Mouse (Mus musculus) heart, postnatal 14 days (tissue): ENCODE results near the gene Adgrd1. TPM values are rescaled to one million over a fixed set of nuclear protein-coding genes. Genes with fewer than 3 reads are reported as not detected.
A peak's percentile ranks its signal among the peaks of the same experiment; 100 is the strongest.

Experiments
- DNase-seq, 2 experiments: peaks; one replicate each; pipeline ENCODE4 v3.0.0; 2021 to 2022
- intact Hi-C: fragments of 180-260 bp; cut with DNase I; formaldehyde crosslinking; loops from one replicate; pipeline ENCODE4 v1.15.1; 2025
- total RNA-seq, 2 experiments: library from RNA; stranded (reverse); gene quantifications; 2 replicates each; pipeline ENCODE4 v1.2.3; 2021

Gene Adgrd1
- total RNA-seq, 2 experiments from 2014 or later, result 6.7 to 7.3 TPM

DNA sequence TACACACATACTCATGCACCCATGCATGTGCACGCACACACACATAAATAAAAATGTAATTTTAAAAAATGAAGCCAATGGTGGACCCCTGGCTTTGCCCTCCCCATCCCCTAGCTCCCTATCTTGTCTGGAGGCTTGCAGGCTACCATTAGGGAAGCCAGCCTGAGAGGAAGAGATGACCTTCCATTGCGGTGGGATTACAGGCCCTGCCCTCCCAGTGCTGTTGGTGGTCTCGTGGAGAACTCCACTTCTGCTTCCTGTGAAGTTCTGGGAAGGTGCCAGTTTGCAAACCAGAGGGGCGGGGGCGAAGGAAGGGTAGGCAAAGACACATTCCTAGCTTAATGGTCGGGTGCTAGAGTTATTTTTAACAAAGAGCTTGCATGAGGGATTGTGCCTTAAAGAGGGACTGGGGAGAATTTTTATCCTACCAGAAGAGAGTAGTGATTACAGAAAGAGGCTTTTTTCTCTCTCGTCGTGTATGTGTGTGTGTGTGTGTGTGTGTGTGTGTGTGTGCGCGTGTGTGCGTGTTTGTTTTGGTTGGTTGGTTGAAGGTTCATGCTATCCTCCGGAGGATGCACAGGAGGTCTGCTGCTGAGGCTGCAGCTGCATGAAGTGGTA, 50.5 kb downstream of the Adgrd1 start:
- DNase-seq, result no peak
- intact Hi-C loops, result no loop called here

GRCm38 (mm10) chr5:129148485-129148884, 51.9 kb downstream of the Adgrd1 start:
- intact Hi-C loops, result no loop called here
- DNase-seq, result no peak

DNA sequence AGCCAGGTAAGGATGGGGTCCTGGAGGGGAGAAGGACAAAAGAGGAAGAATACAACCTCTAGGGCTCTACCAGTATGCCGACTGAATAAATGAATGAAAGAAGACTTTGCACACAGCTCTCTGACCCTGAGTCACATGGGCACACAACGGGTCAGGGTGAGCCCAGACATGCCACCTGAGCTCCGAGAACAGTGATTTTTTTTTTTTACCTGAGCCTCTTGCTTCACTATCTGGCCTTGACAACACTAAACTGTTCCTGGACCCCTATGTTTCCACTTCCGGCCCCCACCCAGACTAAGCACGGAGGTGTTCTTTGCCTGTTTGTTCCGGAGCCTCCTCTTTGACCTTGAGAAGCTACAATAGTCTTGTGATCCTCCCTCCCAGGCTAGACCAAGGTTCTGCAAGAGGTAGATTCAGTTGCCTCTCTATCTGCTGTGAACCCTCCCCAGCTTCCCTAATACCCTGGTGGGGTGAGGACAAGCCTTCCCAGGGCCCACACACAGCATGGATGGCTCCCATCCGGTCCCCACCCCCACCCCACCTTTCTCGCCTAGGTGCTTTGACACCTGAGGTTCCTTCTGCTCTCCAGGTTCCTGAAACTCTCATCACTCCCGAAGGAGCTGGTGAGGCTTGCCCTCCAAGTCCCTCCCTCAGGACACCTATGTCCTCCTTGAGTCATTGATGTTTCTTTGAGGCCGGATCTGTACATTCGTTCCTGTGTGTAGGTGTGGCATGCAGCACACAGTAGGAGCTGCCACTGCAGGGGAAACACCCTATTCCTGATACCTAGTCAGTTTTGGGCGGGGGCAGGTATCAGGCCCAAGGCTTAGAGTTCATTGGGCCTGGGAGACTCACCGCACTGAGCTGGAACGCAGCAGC, 58.7 kb downstream of the Adgrd1 start:
- intact Hi-C loops, result no loop called here
- no peak for DNase-seq

DNA sequence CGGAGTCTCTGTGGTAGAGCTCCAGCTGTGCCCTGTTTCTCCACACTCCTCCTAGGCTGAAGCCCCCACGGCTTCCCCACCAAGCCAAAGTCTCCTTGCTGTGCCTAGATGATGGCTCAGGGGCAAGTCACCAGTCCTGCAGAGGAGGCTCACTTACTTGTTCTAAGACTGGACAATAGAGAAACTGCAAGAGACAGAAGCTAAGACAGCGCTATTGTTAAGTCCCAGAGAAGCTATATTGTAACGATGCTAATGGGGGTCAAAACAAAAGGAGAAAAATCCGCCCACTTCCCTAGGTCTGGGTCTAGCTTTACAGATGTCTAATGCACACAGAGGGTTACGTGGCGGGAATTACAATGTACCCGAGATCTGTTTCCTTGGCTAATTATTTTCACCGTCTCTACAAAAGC, 59.4 kb downstream of the Adgrd1 start:
- no peak for DNase-seq
- intact Hi-C loops, result no loop called here

DNA sequence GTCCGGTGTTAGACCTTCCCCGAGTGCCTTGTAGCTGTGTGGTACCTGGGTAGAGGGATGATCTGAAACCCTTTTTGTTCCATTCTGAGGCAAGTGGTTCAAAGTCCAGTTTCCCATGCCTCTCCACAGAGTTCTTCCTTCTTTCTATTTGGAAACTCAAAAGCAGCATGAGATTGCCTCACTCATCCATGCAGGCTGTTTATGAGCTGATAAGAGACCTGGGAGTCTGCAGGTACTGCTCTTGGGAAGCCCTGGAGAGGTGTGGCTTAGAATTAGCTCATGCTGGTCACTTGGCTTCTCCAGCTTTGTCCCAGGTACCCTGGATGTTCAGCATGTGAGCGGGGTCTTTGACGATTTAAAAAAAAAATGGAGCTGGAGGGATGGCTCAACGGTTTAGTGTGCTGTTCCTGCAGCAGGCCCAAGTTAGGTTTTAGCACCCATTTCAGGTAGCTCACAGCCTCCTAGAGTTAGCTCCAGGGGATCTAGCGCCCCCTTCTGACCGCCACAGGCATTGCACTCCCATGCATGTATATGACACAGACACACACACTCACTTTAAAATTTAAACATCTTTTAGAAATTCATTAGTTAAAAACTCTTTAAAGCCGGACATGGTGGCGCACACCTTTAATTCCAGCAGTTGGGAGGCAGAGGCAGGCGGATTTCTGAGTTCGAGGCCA, 65.0 kb downstream of the Adgrd1 start:
- intact Hi-C loops, result no loop called here
- no peak for DNase-seq

GRCm38 (mm10) chr5:129163416-129163815, 66.9 kb downstream of the Adgrd1 start:
- intact Hi-C loops, result no loop called here
- DNase-seq, result no peak

DNA sequence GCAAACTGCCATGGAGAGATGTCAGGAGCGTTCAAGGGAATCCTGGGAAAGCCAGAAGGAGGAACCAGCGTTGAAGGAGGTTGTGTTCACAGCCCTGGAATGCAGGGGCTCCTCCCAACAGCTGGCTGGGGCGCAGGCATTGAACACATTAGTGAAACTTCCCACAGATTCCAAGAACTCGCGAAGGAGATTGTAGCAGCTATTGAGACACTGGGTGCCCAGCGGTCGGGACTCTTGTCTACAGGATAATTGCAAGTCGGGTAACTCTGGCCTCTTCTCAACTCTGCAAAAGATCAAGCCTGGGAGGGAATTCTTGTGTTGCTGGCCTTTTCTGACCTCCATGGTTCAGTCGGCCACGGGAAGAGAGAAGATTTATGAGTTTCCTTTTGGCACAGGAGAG, 67.5 kb downstream of the Adgrd1 start:
- DNase-seq, result peak; percentile 52 to 55
- intact Hi-C loops, result no loop called here

GRCm38 (mm10) chr5:129164911-129165584, 68.5 kb downstream of the Adgrd1 start:
- intact Hi-C loops, result no loop called here
- DNase-seq, result peak; percentile 54 to 57

- DNase-seq, result peak in 1 of 2 experiments; percentile 16
- intact Hi-C loops, result no loop called here
Observed at GRCm38 (mm10) chr5:129165595-129165994, 69.0 kb downstream of the Adgrd1 start.

GRCm38 (mm10) chr5:129169090-129169489, 72.5 kb downstream of the Adgrd1 start:
- intact Hi-C loops, result no loop called here
- DNase-seq, result no peak

DNA sequence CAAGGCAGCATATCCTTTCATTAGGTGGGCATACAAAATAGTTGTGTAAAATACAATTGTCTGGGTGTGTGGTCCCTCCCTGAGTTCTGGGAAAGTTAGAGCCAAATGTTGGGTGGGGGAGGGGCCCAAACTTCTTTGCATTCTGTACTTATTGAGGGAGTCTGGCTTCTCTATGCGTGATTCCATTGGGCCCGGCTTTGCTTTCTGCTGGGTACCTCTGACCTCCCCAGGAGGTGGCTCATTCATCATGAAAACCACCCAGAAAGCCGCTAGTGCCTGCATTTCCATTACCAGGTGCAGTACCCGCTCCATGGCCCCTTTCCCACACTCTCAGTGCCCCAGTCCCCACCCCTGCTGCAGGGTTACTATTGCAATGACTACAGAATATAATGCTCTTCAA, 73.0 kb downstream of the Adgrd1 start:
- intact Hi-C loops, result no loop called here
- no peak for DNase-seq

GRCm38 (mm10) chr5:129172533-129172932, 76.0 kb downstream of the Adgrd1 start:
- DNase-seq, result no peak
- intact Hi-C loops, result loop anchor here (10.0 kb wide), 1 partner anchor 282 kb away; no protein-coding TSS in a partner anchor

DNA sequence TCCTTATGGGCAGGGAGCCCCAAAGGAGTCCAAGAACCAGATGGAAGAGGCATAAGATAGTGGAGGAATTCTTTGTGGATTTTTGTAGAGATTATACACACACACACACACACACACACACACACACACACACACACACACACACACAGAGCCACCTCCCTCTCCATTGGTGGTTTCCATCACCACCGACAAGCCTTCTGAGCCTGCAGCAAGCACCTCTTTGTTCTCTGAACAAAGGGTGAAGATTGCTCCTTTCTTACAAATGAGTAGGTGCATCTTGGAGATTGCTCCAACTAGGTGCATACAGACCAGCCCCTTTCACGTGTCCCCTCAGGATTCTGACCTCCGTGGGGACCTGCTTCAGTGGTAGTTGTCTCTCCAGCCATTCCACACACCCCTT, 79.4 kb downstream of the Adgrd1 start:
- intact Hi-C loops, result loop anchor here (5.0 to 10.0 kb wide), 4 partner anchors 114 to 279 kb away; no protein-coding TSS in a partner anchor
- no peak for DNase-seq

DNA sequence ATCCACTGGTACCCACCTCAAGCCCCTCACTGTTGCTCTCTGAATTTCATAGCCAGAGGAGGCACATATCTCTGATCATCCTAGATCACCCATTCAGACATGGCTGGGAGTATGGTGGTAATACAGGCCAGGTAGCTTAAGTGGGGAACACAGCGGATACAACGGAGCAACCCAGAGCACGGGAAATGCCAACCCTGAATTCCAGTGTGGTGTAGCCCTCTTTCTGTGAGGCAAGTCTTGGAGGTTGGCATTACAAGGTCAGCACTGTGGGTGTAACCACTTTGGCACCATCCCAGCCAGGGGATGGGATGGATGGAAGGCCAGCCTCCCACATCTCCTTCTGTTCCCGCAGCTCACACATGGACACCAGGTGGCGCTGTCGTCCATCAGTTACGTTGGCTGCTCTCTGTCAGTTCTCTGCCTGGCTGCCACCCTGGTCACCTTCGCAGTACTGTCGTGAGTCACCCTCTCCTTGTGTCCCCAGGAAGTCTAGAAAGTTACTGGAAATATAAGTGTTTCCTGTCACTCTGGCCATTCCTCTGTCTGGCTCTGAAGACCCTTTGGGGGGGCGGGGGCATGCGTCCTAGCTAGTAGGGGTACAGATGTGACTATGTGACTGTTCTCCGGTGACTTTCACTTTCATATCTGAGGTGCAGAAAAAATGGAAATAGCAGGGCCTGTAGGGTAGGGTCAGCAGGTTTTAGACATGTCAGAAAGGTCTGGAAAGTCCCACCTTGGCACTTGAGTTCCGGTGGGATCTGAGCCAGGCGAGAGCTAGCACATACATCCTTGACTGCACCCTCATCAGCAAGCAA, 81.4 kb downstream of the Adgrd1 start:
- DNase-seq, result peak; percentile 84 to 93
- intact Hi-C loops, result loop anchor here (2.0 to 10.0 kb wide), 6 partner anchors 116 to 417 kb away; no protein-coding TSS in a partner anchor

- no peak for DNase-seq
- intact Hi-C loops, result loop anchor here (2.0 to 10.0 kb wide), 6 partner anchors 117 to 415 kb away; no protein-coding TSS in a partner anchor
Observed at GRCm38 (mm10) chr5:129179356-129179755, 82.8 kb downstream of the Adgrd1 start.

- no peak for DNase-seq
- intact Hi-C loops, result loop anchor here (2.0 to 10.0 kb wide), 8 partner anchors 118 to 415 kb away; no protein-coding TSS in a partner anchor
Observed at GRCm38 (mm10) chr5:129179995-129180714, 83.6 kb downstream of the Adgrd1 start.

GRCm38 (mm10) chr5:129180715-129181228, 84.2 kb downstream of the Adgrd1 start:
- intact Hi-C loops, result loop anchor here (5.0 kb wide), 2 partner anchors 122 to 312 kb away; no protein-coding TSS in a partner anchor

DNA sequence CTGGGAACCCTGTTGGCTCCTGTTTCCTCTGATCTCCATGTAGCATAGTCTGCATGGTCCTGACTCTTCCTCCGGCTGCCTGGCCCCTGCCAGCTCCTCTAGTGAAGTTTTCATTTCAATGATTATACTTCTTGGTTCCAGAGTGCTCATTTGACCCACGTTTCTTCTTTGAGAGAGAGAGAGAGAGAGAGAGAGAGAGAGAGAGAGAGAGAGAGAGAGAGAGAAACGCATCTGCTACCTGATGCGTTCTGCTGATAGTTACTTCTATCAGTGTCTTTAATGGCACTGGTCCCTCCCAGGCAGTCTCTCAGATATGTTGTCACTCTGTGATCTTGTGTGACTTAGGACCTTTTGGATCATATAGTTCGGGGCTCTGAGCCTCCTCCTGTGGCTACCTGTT, 84.9 kb downstream of the Adgrd1 start:
- DNase-seq, result no peak
- intact Hi-C loops, result loop anchor here (5.0 kb wide), 2 partner anchors 121 to 311 kb away; no protein-coding TSS in a partner anchor

More at GRCm38 (mm10) chr5:129180715-129181228, 84.2 kb downstream of the Adgrd1 start:
- no peak for DNase-seq
